Mouse (Mus musculus): ENCODE measurements around the gene AC109138.7. TPM values are rescaled to one million over a fixed set of nuclear protein-coding genes. Genes with fewer than 3 reads are reported as not detected.

AC109138.7 gene
- total RNA-seq, 1 experiment = not detected

DNA sequence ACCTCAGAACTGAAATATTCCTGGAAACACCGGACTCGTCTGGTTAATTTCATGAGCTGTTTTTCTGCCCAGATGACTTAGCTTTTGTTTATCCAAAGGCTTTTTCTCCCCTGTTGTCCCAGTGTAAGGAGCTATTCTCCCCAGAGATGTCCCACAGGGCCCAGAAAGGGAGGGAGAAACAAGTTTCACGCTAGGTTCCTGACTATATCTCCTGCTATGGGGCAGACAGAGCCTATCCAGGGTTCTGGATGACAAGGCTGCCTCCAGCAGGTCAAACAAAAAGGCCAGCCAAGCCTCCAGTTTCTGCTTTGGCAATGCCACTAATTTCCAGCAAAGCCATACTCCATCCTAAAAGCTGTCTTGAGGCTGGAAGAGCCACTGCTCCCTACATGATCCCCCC, 3.7 kb downstream of the AC109138.7 start:
- Histone ChIP-seq H3K36me3 (ENCODE audit: control insufficient read depth, insufficient read depth, low read length, poor library complexity, severe bottlenecking) (no peaks in the 10 kb centered on the region), H3K9ac (ENCODE audit: insufficient read depth, low read depth, low read length, poor library complexity, severe bottlenecking) (no peak overlapping the region), H3K9me3 (ENCODE audit: control insufficient read depth, insufficient read depth, low read depth, low read length) (no peaks in the 10 kb centered on the region), H3K4me3 (ENCODE audit: insufficient read depth in 1 of 2, low read depth in 1 of 2, low read length in 2 of 2, poor library complexity in 1 of 2, severe bottlenecking in 1 of 2) (no peak overlapping the region), H3K4me1 (ENCODE audit: control insufficient read depth in 2 of 2, insufficient read depth in 2 of 2, low read length in 2 of 2, poor library complexity in 1 of 2) (peaks cover 2 to 14% of the 10 kb centered on the region in 2 experiments; a peak in 3 of 4 replicates), H3K27ac (ENCODE audit: insufficient read depth, low read depth, low read length, poor library complexity, severe bottlenecking) (no peak overlapping the region)
- no peak for DNase-seq (ENCODE audit: low read depth, low spot score)
- in situ Hi-C loops (cut with MboI; ENCODE audit: low sequenced_read_pairs in 2 of 2, unreplicated experiment in 2 of 2) = no loop called here
- TF ChIP-seq ZNF384 (IDR thresholded peaks at IDR 0.05; ENCODE audit: low read depth, low read length) (no peak), MAFK (IDR thresholded peaks at IDR 0.05; ENCODE audit: insufficient read depth, low read depth, low read length) (no peak), HCFC1 (IDR thresholded peaks at IDR 0.05; ENCODE audit: borderline replicate concordance, insufficient read depth, low read length) (no peak), CHD2 (IDR thresholded peaks at IDR 0.05; ENCODE audit: low read depth, low read length) (no peak)

GRCm38 (mm10) chr19:4218293-4218692, 4.1 kb downstream of the AC109138.7 start:
- Histone ChIP-seq H3K4me1 (ENCODE audit: control insufficient read depth in 2 of 2, insufficient read depth in 2 of 2, low read length in 2 of 2, poor library complexity in 1 of 2) (peaks cover 0 to 11% of the 10 kb centered on the region in 2 experiments; a peak in 3 of 4 replicates), H3K27ac (ENCODE audit: insufficient read depth, low read depth, low read length, poor library complexity, severe bottlenecking) (no peak overlapping the region), H3K36me3 (ENCODE audit: control insufficient read depth, insufficient read depth, low read length, poor library complexity, severe bottlenecking) (no peaks in the 10 kb centered on the region), H3K4me3 (ENCODE audit: insufficient read depth in 1 of 2, low read depth in 1 of 2, low read length in 2 of 2, poor library complexity in 1 of 2, severe bottlenecking in 1 of 2) (no peak overlapping the region), H3K9ac (ENCODE audit: insufficient read depth, low read depth, low read length, poor library complexity, severe bottlenecking) (no peak overlapping the region), H3K9me3 (ENCODE audit: control insufficient read depth, insufficient read depth, low read depth, low read length) (no peaks in the 10 kb centered on the region)
- no peak for DNase-seq (ENCODE audit: low read depth, low spot score)
- TF ChIP-seq ZC3H11A (IDR thresholded peaks at IDR 0.05; ENCODE audit: borderline replicate concordance, low read depth, low read length) (no peak), ZNF384 (IDR thresholded peaks at IDR 0.05; ENCODE audit: low read depth, low read length) (no peak), HCFC1 (IDR thresholded peaks at IDR 0.05; ENCODE audit: borderline replicate concordance, insufficient read depth, low read length) (no peak), MAFK (IDR thresholded peaks at IDR 0.05; ENCODE audit: insufficient read depth, low read depth, low read length) (no peak), CHD2 (IDR thresholded peaks at IDR 0.05; ENCODE audit: low read depth, low read length) (no peak)
- in situ Hi-C loops (cut with MboI; ENCODE audit: low sequenced_read_pairs in 2 of 2, unreplicated experiment in 2 of 2) = no loop called here

DNA sequence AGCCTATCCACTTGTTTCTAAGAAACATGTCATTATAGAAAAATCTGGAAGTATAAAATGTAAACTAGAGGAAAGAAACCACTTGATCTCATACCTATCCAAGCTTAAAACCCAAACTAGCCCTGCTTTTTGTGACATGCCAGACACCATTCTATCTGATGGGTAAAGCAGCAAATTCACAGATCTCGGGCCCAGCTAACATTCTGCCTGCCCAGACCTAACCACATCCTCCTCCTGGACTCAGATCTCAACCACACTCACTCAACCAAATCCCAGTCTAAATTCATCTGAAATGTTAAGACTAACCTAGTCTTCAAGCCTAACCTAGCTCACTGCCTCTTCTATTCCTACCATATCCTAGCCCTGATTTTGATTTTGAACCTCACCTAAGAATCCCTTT, 4.6 kb downstream of the AC109138.7 start:
- no peak for DNase-seq (ENCODE audit: low read depth, low spot score)
- in situ Hi-C loops (cut with MboI; ENCODE audit: low sequenced_read_pairs in 2 of 2, unreplicated experiment in 2 of 2) = no loop called here
- no peaks in the 10 kb centered on the region for H3K36me3 ChIP-seq (ENCODE audit: control insufficient read depth, insufficient read depth, low read length, poor library complexity, severe bottlenecking)
- no peaks in the 10 kb centered on the region for H3K9me3 ChIP-seq (ENCODE audit: control insufficient read depth, insufficient read depth, low read depth, low read length)
- H3K4me1 ChIP-seq (ENCODE audit: control insufficient read depth in 2 of 2, insufficient read depth in 2 of 2, low read length in 2 of 2, poor library complexity in 1 of 2) = peaks cover 0 to 11% of the 10 kb centered on the region in 2 experiments; a peak in 3 of 4 replicates
- no peak overlapping the region for H3K27ac ChIP-seq (ENCODE audit: insufficient read depth, low read depth, low read length, poor library complexity, severe bottlenecking)
- H3K4me3 ChIP-seq (ENCODE audit: insufficient read depth in 1 of 2, low read depth in 1 of 2, low read length in 2 of 2, poor library complexity in 1 of 2, severe bottlenecking in 1 of 2) = no peak overlapping the region
- H3K9ac ChIP-seq (ENCODE audit: insufficient read depth, low read depth, low read length, poor library complexity, severe bottlenecking) = no peak overlapping the region
- no peak for TF ChIP-seq ZNF384 (IDR thresholded peaks at IDR 0.05; ENCODE audit: low read depth, low read length)
- TF ChIP-seq HCFC1 (IDR thresholded peaks at IDR 0.05; ENCODE audit: borderline replicate concordance, insufficient read depth, low read length) = no peak
- TF ChIP-seq MAFK (IDR thresholded peaks at IDR 0.05; ENCODE audit: insufficient read depth, low read depth, low read length) = no peak
- no peak for TF ChIP-seq ZC3H11A (IDR thresholded peaks at IDR 0.05; ENCODE audit: borderline replicate concordance, low read depth, low read length)
- TF ChIP-seq CHD2 (IDR thresholded peaks at IDR 0.05; ENCODE audit: low read depth, low read length) = no peak

GRCm38 (mm10) chr19:4219943-4220342, 5.8 kb downstream of the AC109138.7 start:
- in situ Hi-C loops (cut with MboI; ENCODE audit: low sequenced_read_pairs in 2 of 2, unreplicated experiment in 2 of 2) = no loop called here
- H3K4me1 ChIP-seq (ENCODE audit: control insufficient read depth in 2 of 2, insufficient read depth in 2 of 2, low read length in 2 of 2, poor library complexity in 1 of 2) = peaks cover 0 to 8% of the 10 kb centered on the region in 2 experiments; a peak in 3 of 4 replicates
- H3K9ac ChIP-seq (ENCODE audit: insufficient read depth, low read depth, low read length, poor library complexity, severe bottlenecking) = no peak overlapping the region

DNA sequence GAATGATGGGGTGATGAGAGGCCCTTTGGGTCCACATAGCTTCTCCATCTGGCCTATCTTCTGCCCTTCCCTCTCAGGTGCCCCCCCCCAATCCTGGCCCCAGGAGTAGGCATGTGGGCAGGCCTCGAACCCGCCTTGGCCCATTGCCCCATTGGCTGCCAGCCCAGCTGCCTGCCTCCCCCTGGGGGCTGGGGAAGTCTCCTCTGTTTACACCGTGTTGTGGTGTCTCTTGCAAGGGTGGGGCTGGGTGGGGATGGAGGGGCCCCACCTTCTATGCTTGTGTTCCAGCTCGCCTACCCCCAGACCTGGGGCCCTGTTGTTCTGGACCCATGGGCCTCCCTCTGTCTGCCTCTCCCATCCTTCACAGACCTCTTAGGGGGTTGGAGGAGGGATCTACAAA, 6.3 kb downstream of the AC109138.7 start:
- DNase-seq (ENCODE audit: low read depth, low spot score) = no peak
- no peak overlapping the region for H3K9ac ChIP-seq (ENCODE audit: insufficient read depth, low read depth, low read length, poor library complexity, severe bottlenecking)
- peaks cover 0 to 8% of the 10 kb centered on the region in 2 experiments; a peak in 3 of 4 replicates for H3K4me1 ChIP-seq (ENCODE audit: control insufficient read depth in 2 of 2, insufficient read depth in 2 of 2, low read length in 2 of 2, poor library complexity in 1 of 2)
- no peak overlapping the region for H3K4me3 ChIP-seq (ENCODE audit: insufficient read depth in 1 of 2, low read depth in 1 of 2, low read length in 2 of 2, poor library complexity in 1 of 2, severe bottlenecking in 1 of 2)
- no peaks in the 10 kb centered on the region for H3K36me3 ChIP-seq (ENCODE audit: control insufficient read depth, insufficient read depth, low read length, poor library complexity, severe bottlenecking)
- in situ Hi-C loops (cut with MboI; ENCODE audit: low sequenced_read_pairs in 2 of 2, unreplicated experiment in 2 of 2) = no loop called here
- no peaks in the 10 kb centered on the region for H3K9me3 ChIP-seq (ENCODE audit: control insufficient read depth, insufficient read depth, low read depth, low read length)
- no peak for TF ChIP-seq CHD2 (IDR thresholded peaks at IDR 0.05; ENCODE audit: low read depth, low read length)
- no peak for TF ChIP-seq ZC3H11A (IDR thresholded peaks at IDR 0.05; ENCODE audit: borderline replicate concordance, low read depth, low read length)
- no peak for TF ChIP-seq ZNF384 (IDR thresholded peaks at IDR 0.05; ENCODE audit: low read depth, low read length)
- TF ChIP-seq HCFC1 (IDR thresholded peaks at IDR 0.05; ENCODE audit: borderline replicate concordance, insufficient read depth, low read length) = no peak
- TF ChIP-seq MAFK (IDR thresholded peaks at IDR 0.05; ENCODE audit: insufficient read depth, low read depth, low read length) = no peak
- no peak overlapping the region for H3K27ac ChIP-seq (ENCODE audit: insufficient read depth, low read depth, low read length, poor library complexity, severe bottlenecking)

More at GRCm38 (mm10) chr19:4219943-4220342, 5.8 kb downstream of the AC109138.7 start:
- TF ChIP-seq MAFK (IDR thresholded peaks at IDR 0.05; ENCODE audit: insufficient read depth, low read depth, low read length) = no peak
- no peak for TF ChIP-seq ZC3H11A (IDR thresholded peaks at IDR 0.05; ENCODE audit: borderline replicate concordance, low read depth, low read length)
- no peak for TF ChIP-seq CHD2 (IDR thresholded peaks at IDR 0.05; ENCODE audit: low read depth, low read length)
- H3K27ac ChIP-seq (ENCODE audit: insufficient read depth, low read depth, low read length, poor library complexity, severe bottlenecking) = no peak overlapping the region
- H3K36me3 ChIP-seq (ENCODE audit: control insufficient read depth, insufficient read depth, low read length, poor library complexity, severe bottlenecking) = no peaks in the 10 kb centered on the region
- no peak for DNase-seq (ENCODE audit: low read depth, low spot score)
- no peaks in the 10 kb centered on the region for H3K9me3 ChIP-seq (ENCODE audit: control insufficient read depth, insufficient read depth, low read depth, low read length)
- H3K4me3 ChIP-seq (ENCODE audit: insufficient read depth in 1 of 2, low read depth in 1 of 2, low read length in 2 of 2, poor library complexity in 1 of 2, severe bottlenecking in 1 of 2) = no peak overlapping the region
